Mouse (Mus musculus) hindbrain, postnatal 0 days (tissue): ENCODE results near the gene Fuca2. TPM values are rescaled to one million over a fixed set of nuclear protein-coding genes. Genes with fewer than 3 reads are reported as not detected.
"Not testable (repeated sequence)": the region's sequence is repeated elsewhere in the genome, so short reads cannot be mapped to it uniquely, and the experiment has no call there.

Source experiments
- ATAC-seq: fragments of 200-750 bp; cut with Nextera tagmentation; 2 replicates; pipeline ENCODE4 v1.8.0; 2017; ENCODE audit warnings: mild to moderate bottlenecking, moderate TSS enrichment, moderate library complexity
- DNase-seq: peaks from one replicate; pipeline ENCODE4 v3.0.0-alpha.2; 2015; ENCODE audit warnings: low spot score
- H3K27ac ChIP-seq: fragments of 300-500 bp; sonication (generic); 2 replicates; pipeline ENCODE4 v1.5.1; 2014; ENCODE audit warnings: mild to moderate bottlenecking
- H3K27me3 ChIP-seq: fragments of 300-500 bp; sonication (generic); 2 replicates; pipeline ENCODE4 v1.6.1; 2014; ENCODE audit warnings: low read length, mixed read lengths; ENCODE audit not compliant: insufficient read depth
- H3K36me3 ChIP-seq: fragments of 300-500 bp; sonication (generic); 2 replicates; pipeline ENCODE4 v1.6.1; 2014; ENCODE audit warnings: low read length, mixed read lengths; ENCODE audit not compliant: insufficient read depth
- H3K4me1 ChIP-seq: fragments of 300-500 bp; sonication (generic); 2 replicates; pipeline ENCODE4 v1.6.1; 2014; ENCODE audit warnings: antibody characterized with exemption, low read length, mixed read lengths; ENCODE audit not compliant: insufficient read depth
- H3K4me2 ChIP-seq: fragments of 300-500 bp; sonication (generic); 2 replicates; pipeline ENCODE4 v1.6.1; 2014; ENCODE audit warnings: low read depth, mild to moderate bottlenecking, low read length, moderate library complexity, mixed read lengths
- H3K4me3 ChIP-seq: fragments of 300-500 bp; sonication (generic); 2 replicates; pipeline ENCODE4 v1.5.1; 2014; ENCODE audit warnings: low read length
- H3K9ac ChIP-seq: fragments of 300-500 bp; sonication (generic); replicated peaks from 2 replicates; pipeline ENCODE4 v1.6.1; 2014; ENCODE audit warnings: mild to moderate bottlenecking, low read length, moderate library complexity, mixed read lengths
- H3K9me3 ChIP-seq: fragments of 300-500 bp; sonication (generic); 2 replicates; pipeline ENCODE4 v1.6.1; 2016; ENCODE audit warnings: low read length, mixed read lengths
- CTCF ChIP-seq: IDR thresholded peaks from 2 replicates; pipeline ENCODE4 v1.5.1; 2016; ENCODE audit warnings: antibody characterized with exemption, control low read depth, low read depth
- WGBS: fragments of 180-500 bp; shearing (Covaris S2); extraction: QIAGEN DNeasy Blood & Tissue Kit; methylation state at CpG from one replicate; pipeline ENCODE4 v1.1.7; 2014; 5-methylcytosine and 5-hydroxymethylcytosine counted together
- polyA plus RNA-seq: library from polyadenylated mRNA; unstranded; fragments of >200 nt; fragmentation: Nextera tagmentation; extraction: Ambion mirVana; gene quantifications from 2 replicates; pipeline ENCODE4 v1.2.1, GENCODE M21; 2015
- total RNA-seq: library from RNA; depleted of rRNA; stranded (reverse); fragments of >200 nt; gene quantifications from 2 replicates; pipeline ENCODE4 v1.2.3, GENCODE M21; 2014; rRNA removed

The Fuca2 gene
- total RNA-seq (11.6 and 15.0 TPM in 2 replicates), polyA plus RNA-seq (59.8 and 62.3 TPM in 2 replicates)

DNA sequence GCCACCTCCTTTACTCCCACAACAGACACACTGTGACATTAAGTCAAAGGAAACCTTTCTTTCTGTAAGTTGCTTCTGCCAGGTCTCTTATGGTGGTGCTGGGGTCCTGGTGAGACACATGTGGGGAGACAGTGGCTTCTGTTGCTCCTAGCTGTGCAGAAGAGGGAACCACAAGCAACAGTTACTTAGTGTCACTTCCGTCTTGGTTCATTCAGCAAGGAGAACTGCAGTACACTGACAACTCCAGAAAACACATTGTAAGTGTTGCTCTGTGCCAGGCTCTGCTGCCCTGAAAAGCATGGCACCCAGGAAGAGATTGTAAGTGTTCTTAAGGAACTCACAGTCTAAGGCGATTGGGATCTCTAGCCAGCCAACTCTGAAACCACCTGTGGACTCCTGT is at the start of gene Fuca2:
Gene Fuca2 (plus strand): TSS at position 210 of the 400 bp plus-strand sequence.
- TF ChIP-seq CTCF: no peak
- ATAC-seq (no peak), DNase-seq (no peak)
- no peaks in the 10 kb centered on the region for H3K36me3 ChIP-seq
- WGBS: 77% methylated on average over 2 of the region's 2 CpGs
- no peak within 1 kb of the TSS for H3K9ac ChIP-seq
- H3K4me2 ChIP-seq: no peak within 1 kb of the TSS
- H3K27me3 ChIP-seq: no peaks in the 10 kb centered on the region
- H3K27ac ChIP-seq: no peak within 1 kb of the TSS
- H3K4me1 ChIP-seq: 0 out of 2 replicates have a peak, but pooled peaks cover 3% of the 10 kb centered on the region
- H3K9me3 ChIP-seq: no peaks in the 10 kb centered on the region
- H3K4me3 ChIP-seq: no peak within 1 kb of the TSS

DNA sequence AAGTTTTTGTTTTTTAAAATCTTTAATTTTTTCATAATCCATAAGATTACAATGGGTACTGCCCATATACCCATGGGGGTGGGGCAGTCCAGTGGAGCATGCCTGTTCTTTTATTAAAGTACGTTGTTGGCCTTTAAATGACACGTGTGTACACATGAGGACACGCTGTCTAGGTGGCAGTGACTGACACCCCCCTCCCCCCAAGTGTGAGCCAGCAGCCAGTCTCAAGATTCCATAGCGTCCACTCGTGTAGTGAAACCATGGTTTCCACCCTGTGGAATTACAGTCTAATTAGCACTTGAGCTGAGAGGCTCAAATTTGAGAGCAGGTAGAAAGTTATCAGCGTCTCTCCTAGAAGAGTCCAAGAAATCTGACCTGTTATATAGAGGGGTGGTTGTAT is 47.7 kb upstream of the Fuca2 start:
- Histone ChIP-seq H3K4me2 (no peak overlapping the region), H3K36me3 (no peaks in the 10 kb centered on the region), H3K9me3 (no peaks in the 10 kb centered on the region), H3K4me3 (no peak overlapping the region), H3K9ac (no peak overlapping the region), H3K27ac (no peak overlapping the region), H3K27me3 (no peaks in the 10 kb centered on the region), H3K4me1 (no peaks in the 10 kb centered on the region)
- ATAC-seq (no peak), DNase-seq (no peak)
- WGBS: 62% methylated on average over 6 of the region's 6 CpGs
- no peak for TF ChIP-seq CTCF

DNA sequence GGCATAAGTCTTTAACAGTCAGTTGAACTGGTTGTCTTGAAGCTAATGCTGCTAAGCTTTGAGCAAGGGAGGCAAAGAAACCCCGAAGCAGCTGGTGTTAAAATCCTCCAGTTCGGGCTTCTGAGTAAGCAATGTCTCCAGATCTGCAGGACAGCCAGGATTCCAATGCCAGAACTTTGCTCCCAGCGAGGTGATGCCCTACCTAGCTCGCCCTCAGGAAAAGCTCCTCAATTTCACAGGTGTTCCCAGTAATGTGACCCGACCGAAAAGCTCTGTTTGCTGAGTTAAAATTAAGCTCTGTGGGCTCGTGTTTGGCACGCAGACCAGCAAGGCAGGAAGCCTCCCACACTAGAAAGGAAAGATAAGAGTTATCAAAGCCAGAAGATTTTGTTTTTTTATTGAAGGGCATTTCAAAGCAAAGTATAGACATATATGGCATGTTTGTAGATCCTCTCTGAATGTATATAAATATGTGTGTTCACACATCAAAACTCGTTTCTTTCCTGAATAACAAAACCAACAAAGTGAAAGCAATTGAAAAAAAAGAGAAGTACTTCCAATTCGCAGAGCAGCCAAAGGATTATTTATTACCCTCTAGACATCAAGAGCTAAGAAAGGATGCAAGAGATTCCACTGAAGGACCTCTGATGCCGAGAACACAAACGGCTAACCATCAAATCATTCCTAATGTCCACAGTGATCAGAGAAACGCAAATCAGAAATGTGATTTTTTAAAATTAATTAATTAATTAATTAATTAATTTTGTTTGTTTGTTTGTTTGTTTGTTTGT is 45.9 kb upstream of the Fuca2 start:
- ATAC-seq (no peak), DNase-seq (no peak)
- WGBS: 85% methylated on average over 13 of the region's 13 CpGs

DNA sequence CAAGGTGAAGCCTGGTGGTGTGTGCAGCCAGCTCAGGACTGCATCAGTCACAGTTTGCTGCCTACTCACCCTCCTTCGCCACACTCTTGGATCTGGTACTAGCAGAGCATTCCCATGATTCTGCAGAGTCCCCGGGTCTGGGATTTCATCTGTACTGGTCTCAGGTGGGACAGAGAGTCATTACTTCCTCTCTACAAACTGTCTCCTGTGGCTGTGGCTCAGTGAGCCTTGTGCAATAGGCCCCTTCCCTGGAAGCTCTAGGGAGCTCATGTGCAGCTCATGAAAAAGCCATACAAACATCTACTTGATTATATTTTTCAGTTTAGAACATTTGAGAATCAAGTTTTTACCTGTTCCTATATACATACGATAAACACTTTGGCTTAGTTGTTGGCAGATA is 35.0 kb upstream of the Fuca2 start:
- 92% methylated on average over 3 of the region's 3 CpGs for WGBS
- H3K4me3 ChIP-seq, H3K27ac ChIP-seq, H3K9ac ChIP-seq, H3K36me3 ChIP-seq, H3K4me2 ChIP-seq, H3K27me3 ChIP-seq, ATAC-seq, H3K9me3 ChIP-seq, DNase-seq, H3K4me1 ChIP-seq: not testable (repeated sequence)

More for the DNA sequence above, 45.9 kb upstream of the Fuca2 start:
- no peak for TF ChIP-seq CTCF
- H3K9me3 ChIP-seq: no peaks in the 10 kb centered on the region
- H3K4me3 ChIP-seq: no peak overlapping the region
- no peak overlapping the region for H3K4me2 ChIP-seq
- H3K36me3 ChIP-seq: no peaks in the 10 kb centered on the region
- H3K9ac ChIP-seq: no peak overlapping the region
- H3K27me3 ChIP-seq: no peaks in the 10 kb centered on the region
- no peaks in the 10 kb centered on the region for H3K4me1 ChIP-seq
- no peak overlapping the region for H3K27ac ChIP-seq

GRCm38 (mm10) chr10:13466925-13467324 is 32.4 kb upstream of the Fuca2 start:
- TF ChIP-seq CTCF: no peak
- H3K36me3 ChIP-seq: no peaks in the 10 kb centered on the region
- H3K4me2 ChIP-seq: no peak overlapping the region
- H3K9me3 ChIP-seq: no peaks in the 10 kb centered on the region
- no peaks in the 10 kb centered on the region for H3K27me3 ChIP-seq
- no peak overlapping the region for H3K4me3 ChIP-seq
- DNase-seq (no peak), ATAC-seq (no peak)
- 71% methylated on average over 5 of the region's 5 CpGs for WGBS
- no peak overlapping the region for H3K27ac ChIP-seq
- no peak overlapping the region for H3K9ac ChIP-seq
- no peaks in the 10 kb centered on the region for H3K4me1 ChIP-seq

DNA sequence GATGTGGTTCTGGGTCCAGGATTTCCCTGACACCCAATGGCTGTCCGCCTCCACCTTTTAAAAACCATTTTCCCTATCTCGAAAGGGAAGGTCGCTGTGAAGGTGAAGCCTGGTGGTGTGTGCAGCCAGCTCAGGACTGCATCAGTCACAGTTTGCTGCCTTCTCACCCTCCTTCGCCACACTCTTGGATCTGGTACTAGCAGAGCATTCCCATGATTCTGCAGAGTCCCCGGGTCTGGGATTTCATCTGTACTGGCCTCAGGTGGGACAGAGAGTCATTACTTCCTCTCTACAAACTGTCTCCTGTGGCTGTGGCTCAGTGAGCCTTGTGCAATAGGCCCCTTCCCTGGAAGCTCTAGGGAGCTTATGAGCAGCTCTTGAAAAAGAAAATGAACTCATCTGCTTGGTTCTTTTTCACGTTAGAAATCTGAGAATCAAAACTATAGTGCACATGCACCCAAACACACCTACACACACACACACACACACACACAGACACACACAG is 31.3 kb upstream of the Fuca2 start:
- not testable (repeated sequence) for DNase-seq, H3K9ac ChIP-seq, H3K4me3 ChIP-seq, H3K36me3 ChIP-seq, ATAC-seq, H3K27ac ChIP-seq, H3K4me2 ChIP-seq, H3K27me3 ChIP-seq, H3K4me1 ChIP-seq, H3K9me3 ChIP-seq
- WGBS: 83% methylated on average over 6 of the region's 6 CpGs

DNA sequence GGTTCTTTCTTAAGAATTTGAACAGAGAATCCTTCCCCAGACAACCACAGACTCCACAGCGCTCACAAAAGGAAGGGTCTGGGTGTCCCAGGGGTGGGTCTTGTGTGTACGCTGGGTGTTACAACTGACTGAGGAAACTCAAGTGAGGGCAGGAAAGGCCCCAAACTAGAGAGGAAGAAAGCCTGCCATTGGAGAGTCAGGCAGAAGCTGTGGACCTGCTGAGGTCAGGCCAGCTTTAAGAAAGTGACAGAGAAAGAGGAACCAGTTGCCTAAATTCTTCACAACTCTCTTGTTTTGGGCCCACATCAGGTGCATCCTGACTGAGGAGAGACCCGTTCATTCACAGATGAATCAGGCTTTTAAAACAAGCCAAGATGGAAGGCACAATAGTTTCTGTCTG is 29.1 kb upstream of the Fuca2 start:
- 83% methylated on average over 3 of the region's 3 CpGs for WGBS

More for the DNA sequence above, 29.1 kb upstream of the Fuca2 start:
- no peak overlapping the region for H3K9ac ChIP-seq
- no peaks in the 10 kb centered on the region for H3K4me1 ChIP-seq
- H3K36me3 ChIP-seq: no peaks in the 10 kb centered on the region
- no peaks in the 10 kb centered on the region for H3K27me3 ChIP-seq
- DNase-seq: no peak
- TF ChIP-seq CTCF: no peak
- no peak overlapping the region for H3K27ac ChIP-seq
- no peaks in the 10 kb centered on the region for H3K9me3 ChIP-seq
- no peak for ATAC-seq
- no peak overlapping the region for H3K4me3 ChIP-seq
- H3K4me2 ChIP-seq: no peak overlapping the region
